Mouse (Mus musculus): ENCODE results near the gene Fam102b.

DNA sequence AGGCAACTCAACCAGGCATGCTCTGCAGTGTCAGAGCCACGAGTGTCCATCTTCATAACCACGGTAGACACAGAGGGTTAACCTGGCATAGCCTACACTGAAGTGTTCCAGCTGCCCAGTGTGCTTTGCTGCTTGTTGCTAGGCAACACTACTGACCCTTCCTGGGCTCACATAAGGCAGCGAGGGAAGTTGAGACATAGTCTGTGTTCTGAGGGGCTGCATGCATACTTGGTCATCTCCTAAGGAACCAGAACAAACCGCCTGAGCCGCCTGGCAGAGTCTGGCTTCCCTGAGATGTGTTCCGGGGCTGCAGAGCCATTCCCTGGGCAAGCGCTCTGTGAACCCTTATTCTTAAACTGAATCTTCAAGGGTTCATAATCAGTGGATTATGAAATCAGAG is 66.2 kb downstream of the Fam102b start:
- TF ChIP-seq CTCF (IDR thresholded peaks at IDR 0.05; ENCODE audit: low read depth) (no peak), EP300 (optimal IDR thresholded peaks at IDR 0.05) (no peak)
